Mouse (Mus musculus): ENCODE data around the gene Cdiptos. TPM values are rescaled to one million over a fixed set of nuclear protein-coding genes. Genes with fewer than 3 reads are reported as not detected.

Cdiptos gene
- polyA plus RNA-seq, 1 experiment from 2014 or later = 1.6 TPM

DNA sequence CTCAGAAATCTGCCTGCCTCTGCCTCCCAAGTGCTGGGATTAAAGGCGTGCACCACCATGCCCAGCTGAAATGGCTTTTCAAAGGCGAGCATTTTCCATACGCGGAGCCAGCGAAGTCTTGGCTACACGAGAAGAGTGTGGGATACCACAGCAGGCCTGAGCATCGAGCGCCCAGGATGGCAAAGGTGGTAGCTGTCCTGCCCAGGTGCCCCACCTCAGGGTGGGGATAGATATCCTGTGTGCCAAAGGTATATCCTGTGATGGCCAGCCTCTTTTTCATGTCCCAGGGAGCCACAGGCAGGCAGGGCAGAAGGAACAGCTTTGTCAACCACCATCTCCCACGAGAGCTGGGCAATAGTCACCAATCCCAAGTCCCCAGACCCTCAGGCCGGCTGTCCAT lies 36.9 kb upstream of the Cdiptos start:
- no peak for ATAC-seq (ENCODE audit: insufficient number of reproducible peaks, insufficient read depth, low FRiP score, low read depth)
- H3K4me2 ChIP-seq (ENCODE audit: low read length) = no peak overlapping the region

DNA sequence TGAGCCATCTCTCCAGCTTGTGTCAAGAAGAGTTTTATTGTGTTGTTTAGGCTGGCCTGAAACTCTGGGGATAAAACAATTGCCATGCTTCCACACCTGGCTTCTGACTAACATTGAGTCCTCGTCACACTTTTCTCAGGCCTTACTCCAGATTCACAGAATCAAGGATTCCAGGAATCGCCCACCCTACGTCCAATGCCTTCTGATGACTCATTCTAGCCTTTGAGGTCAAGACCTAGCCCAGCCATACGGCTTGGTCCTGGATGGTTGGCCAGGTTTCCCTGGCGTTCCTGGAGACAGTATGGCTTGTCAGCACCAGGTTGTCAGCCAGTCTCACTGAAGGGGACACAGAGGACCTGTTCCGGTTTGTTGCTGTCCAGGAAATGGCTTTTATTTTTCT lies 36.5 kb upstream of the Cdiptos start:
- no peak for ATAC-seq (ENCODE audit: insufficient number of reproducible peaks, insufficient read depth, low FRiP score, low read depth)
- Histone ChIP-seq H3K9me3 (ENCODE audit: control insufficient read depth, low read length) (no peaks in the 10 kb centered on the region), H3K36me3 (ENCODE audit: control insufficient read depth, insufficient read depth, low read length) (peaks cover 31% of the 10 kb centered on the region), H3K27me3 (ENCODE audit: control insufficient read depth, insufficient read depth, low read length) (no peaks in the 10 kb centered on the region), H3K4me1 (ENCODE audit: control insufficient read depth in 2 of 2, insufficient read depth in 2 of 2, low read length in 2 of 2) (peaks cover 21 to 32% of the 10 kb centered on the region in 2 experiments), H3K4me2 (ENCODE audit: low read length) (no peak overlapping the region), H3K4me3 (ENCODE audit: control insufficient read depth in 1 of 2, insufficient read depth in 1 of 2, low read depth in 1 of 2, low read length in 2 of 2) (no peak overlapping the region), H3K27ac (replicated peaks in 1 of 2; ENCODE audit: control insufficient read depth in 1 of 2, insufficient read depth in 1 of 2, low read depth in 2 of 2, low read length in 2 of 2) (no peak overlapping the region), H3K9ac (ENCODE audit: low read length) (no peak overlapping the region)
- WGBS = 71% methylated on average over 6 of the region's 6 CpGs

More for the DNA sequence above, 36.9 kb upstream of the Cdiptos start:
- no peaks in the 10 kb centered on the region for H3K27me3 ChIP-seq (ENCODE audit: control insufficient read depth, insufficient read depth, low read length)
- 91% methylated on average over 10 of the region's 10 CpGs for WGBS
- H3K4me3 ChIP-seq (ENCODE audit: control insufficient read depth in 1 of 2, insufficient read depth in 1 of 2, low read depth in 1 of 2, low read length in 2 of 2) = no peak overlapping the region
- H3K4me1 ChIP-seq (ENCODE audit: control insufficient read depth in 2 of 2, insufficient read depth in 2 of 2, low read length in 2 of 2) = peaks cover 21 to 36% of the 10 kb centered on the region in 2 experiments
- peaks cover 31% of the 10 kb centered on the region for H3K36me3 ChIP-seq (ENCODE audit: control insufficient read depth, insufficient read depth, low read length)
- no peak overlapping the region for H3K27ac ChIP-seq (replicated peaks in 1 of 2; ENCODE audit: control insufficient read depth in 1 of 2, insufficient read depth in 1 of 2, low read depth in 2 of 2, low read length in 2 of 2)
- no peak overlapping the region for H3K9ac ChIP-seq (ENCODE audit: low read length)
- H3K9me3 ChIP-seq (ENCODE audit: control insufficient read depth, low read length) = no peaks in the 10 kb centered on the region

DNA sequence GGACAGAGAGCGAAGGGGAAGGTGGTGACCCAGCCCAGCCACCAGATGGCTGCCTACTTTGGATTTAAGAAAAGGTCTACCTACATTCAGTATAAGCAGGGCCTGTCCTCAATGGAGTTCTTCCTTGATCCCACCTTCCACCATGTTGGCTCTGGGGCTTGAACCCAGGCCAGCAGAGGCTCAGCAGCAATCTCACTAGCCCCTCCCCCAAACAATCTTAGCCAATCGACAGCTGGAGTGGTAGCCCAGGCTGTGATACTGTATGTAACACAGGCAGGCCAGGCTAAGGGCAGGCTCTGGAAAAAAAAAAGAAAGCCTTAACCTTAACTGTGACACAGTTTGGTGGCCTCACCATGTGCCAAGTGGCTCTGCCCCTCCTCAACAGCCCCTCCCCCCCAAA lies 35.8 kb upstream of the Cdiptos start:
- WGBS = 65% methylated on average over 2 of the region's 2 CpGs
- H3K9ac ChIP-seq (ENCODE audit: low read length) = no peak overlapping the region

DNA sequence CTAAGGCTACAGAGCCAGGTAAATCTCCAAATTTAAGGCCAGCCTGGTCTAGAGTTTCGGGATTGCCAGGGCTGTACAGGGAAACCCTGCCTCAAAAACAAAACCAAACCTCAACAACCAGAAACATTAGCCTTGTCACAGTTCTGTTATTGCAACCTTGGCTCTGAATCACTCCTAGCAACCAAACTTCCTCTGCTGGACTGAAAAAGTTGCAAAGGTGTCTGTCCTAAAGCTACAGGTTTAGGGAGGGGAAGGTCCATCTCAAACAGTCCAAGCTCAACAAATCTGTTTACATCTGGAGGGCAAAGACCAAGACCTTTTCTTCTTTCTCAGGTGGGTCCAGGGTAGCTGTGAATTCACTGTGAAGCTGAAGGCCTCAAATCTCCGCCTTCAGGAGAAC lies 35.2 kb upstream of the Cdiptos start:
- Histone ChIP-seq H3K9ac (ENCODE audit: low read length) (no peak overlapping the region), H3K36me3 (ENCODE audit: control insufficient read depth, insufficient read depth, low read length) (peaks cover 31% of the 10 kb centered on the region), H3K4me3 (ENCODE audit: control insufficient read depth in 1 of 2, insufficient read depth in 1 of 2, low read depth in 1 of 2, low read length in 2 of 2) (no peak overlapping the region), H3K9me3 (ENCODE audit: control insufficient read depth, low read length) (no peaks in the 10 kb centered on the region), H3K4me2 (ENCODE audit: low read length) (no peak overlapping the region), H3K4me1 (ENCODE audit: control insufficient read depth in 2 of 2, insufficient read depth in 2 of 2, low read length in 2 of 2) (peaks cover 23 to 32% of the 10 kb centered on the region in 2 experiments), H3K27me3 (ENCODE audit: control insufficient read depth, insufficient read depth, low read length) (no peaks in the 10 kb centered on the region), H3K27ac (replicated peaks in 1 of 2; ENCODE audit: control insufficient read depth in 1 of 2, insufficient read depth in 1 of 2, low read depth in 2 of 2, low read length in 2 of 2) (no peak overlapping the region)
- WGBS = 96% methylated on average over 2 of the region's 2 CpGs
- no peak for ATAC-seq (ENCODE audit: insufficient number of reproducible peaks, insufficient read depth, low FRiP score, low read depth)

More for the DNA sequence above, 35.8 kb upstream of the Cdiptos start:
- Histone ChIP-seq H3K36me3 (ENCODE audit: control insufficient read depth, insufficient read depth, low read length) (peaks cover 31% of the 10 kb centered on the region), H3K4me1 (ENCODE audit: control insufficient read depth in 2 of 2, insufficient read depth in 2 of 2, low read length in 2 of 2) (peaks cover 21 to 32% of the 10 kb centered on the region in 2 experiments), H3K27ac (replicated peaks in 1 of 2; ENCODE audit: control insufficient read depth in 1 of 2, insufficient read depth in 1 of 2, low read depth in 2 of 2, low read length in 2 of 2) (no peak overlapping the region), H3K27me3 (ENCODE audit: control insufficient read depth, insufficient read depth, low read length) (no peaks in the 10 kb centered on the region), H3K9me3 (ENCODE audit: control insufficient read depth, low read length) (no peaks in the 10 kb centered on the region), H3K4me2 (ENCODE audit: low read length) (no peak overlapping the region), H3K4me3 (ENCODE audit: control insufficient read depth in 1 of 2, insufficient read depth in 1 of 2, low read depth in 1 of 2, low read length in 2 of 2) (no peak overlapping the region)
- no peak for ATAC-seq (ENCODE audit: insufficient number of reproducible peaks, insufficient read depth, low FRiP score, low read depth)

DNA sequence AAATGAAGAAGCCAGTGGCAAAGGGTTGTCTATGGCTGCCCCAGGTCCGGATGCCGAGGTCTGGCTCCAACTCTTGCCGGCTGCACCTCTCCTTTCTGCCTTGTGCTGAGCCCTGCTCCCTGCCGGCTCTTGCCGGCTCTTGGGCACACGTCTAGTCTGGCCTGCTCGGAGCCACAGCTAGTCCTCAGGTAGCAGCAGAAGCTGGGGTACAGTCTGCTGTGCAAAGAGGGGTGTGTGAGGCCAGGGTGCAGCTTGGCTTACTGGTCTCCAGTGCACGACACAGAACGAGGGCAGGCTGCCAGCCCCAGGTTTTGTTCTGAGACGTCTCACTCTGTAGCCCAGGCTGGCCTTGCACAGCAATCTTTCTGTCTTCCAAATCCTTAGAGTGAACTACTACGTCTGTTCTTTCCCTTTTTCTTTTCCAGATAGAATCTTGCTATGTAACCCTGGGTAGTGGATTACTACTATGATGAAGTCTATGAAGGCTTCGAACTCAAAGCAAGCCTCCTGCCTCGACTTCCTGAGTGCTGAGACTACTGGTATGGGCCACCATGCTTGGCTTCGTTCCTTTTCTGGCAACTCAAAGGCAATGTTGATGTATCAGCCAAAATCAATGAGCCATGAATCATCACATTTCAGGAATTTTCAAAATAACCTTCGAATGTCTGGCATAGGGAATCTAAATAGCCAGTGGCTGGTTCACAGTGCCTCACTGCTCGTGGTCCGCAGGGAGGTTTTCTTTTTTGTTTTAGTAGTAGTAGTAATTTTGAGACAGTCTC lies 33.6 kb upstream of the Cdiptos start:
- peaks cover 11 to 17% of the 10 kb centered on the region in 2 experiments for H3K4me1 ChIP-seq (ENCODE audit: control insufficient read depth in 2 of 2, insufficient read depth in 2 of 2, low read length in 2 of 2)
- no peak overlapping the region for H3K4me3 ChIP-seq (ENCODE audit: control insufficient read depth in 1 of 2, insufficient read depth in 1 of 2, low read depth in 1 of 2, low read length in 2 of 2)
- peak overlapping the region in 1 of 2 experiments; percentile 59; a peak in 1 of 4 replicates for H3K27ac ChIP-seq (replicated peaks in 1 of 2; ENCODE audit: control insufficient read depth in 1 of 2, insufficient read depth in 1 of 2, low read depth in 2 of 2, low read length in 2 of 2)
- ATAC-seq (ENCODE audit: insufficient number of reproducible peaks, insufficient read depth, low FRiP score, low read depth) = no peak
- H3K27me3 ChIP-seq (ENCODE audit: control insufficient read depth, insufficient read depth, low read length) = no peaks in the 10 kb centered on the region
- H3K4me2 ChIP-seq (ENCODE audit: low read length) = no peak overlapping the region
- peaks cover 17% of the 10 kb centered on the region for H3K36me3 ChIP-seq (ENCODE audit: control insufficient read depth, insufficient read depth, low read length)
- no peaks in the 10 kb centered on the region for H3K9me3 ChIP-seq (ENCODE audit: control insufficient read depth, low read length)
- no peak overlapping the region for H3K9ac ChIP-seq (ENCODE audit: low read length)
- 81% methylated on average over 17 of the region's 17 CpGs for WGBS

DNA sequence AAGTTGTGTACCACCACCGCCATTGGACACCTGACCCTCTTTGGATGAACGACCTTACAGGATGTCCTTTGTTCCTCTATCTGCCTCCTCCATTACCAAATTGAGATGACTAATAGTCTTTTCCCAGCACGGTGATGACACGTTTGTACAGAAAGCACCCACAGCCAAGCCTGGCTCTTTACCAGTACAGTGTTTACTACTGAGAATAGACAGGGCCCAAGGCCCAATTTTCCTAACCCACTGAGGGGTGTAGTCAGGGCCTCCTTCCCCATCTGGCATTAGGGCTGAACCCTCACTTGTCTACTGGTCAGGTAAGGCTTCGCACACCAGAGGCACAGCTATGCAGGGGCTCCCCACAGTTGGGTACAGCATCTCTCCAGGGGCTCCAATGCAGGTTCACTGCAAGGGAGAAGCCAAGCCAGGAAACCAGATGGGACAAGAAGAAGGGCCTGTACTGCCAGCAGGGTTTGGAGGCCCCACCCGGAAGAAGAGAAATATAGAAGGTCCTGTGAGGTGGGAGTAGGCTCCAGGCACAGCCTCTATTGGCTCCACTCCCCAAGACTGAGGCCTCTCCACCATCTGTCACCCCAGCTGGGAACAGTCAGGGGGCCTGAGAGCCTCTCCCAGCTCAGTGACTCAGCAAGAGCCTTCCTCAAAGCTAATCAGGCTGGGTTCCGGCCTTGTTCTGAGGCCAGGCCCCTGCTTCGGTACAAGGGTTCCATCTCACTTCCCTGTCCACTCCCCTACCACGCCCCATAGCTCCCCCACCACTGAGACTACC lies 32.5 kb upstream of the Cdiptos start:
- peak overlapping the region; percentile 26; the same call in 1 of the 2 replicates for H3K9ac ChIP-seq (ENCODE audit: low read length)
- peak overlapping the region; percentile 57 to 59 for H3K27ac ChIP-seq (replicated peaks in 1 of 2; ENCODE audit: control insufficient read depth in 1 of 2, insufficient read depth in 1 of 2, low read depth in 2 of 2, low read length in 2 of 2)
- 28% methylated on average over 9 of the region's 9 CpGs for WGBS
- peaks cover 14% of the 10 kb centered on the region for H3K36me3 ChIP-seq (ENCODE audit: control insufficient read depth, insufficient read depth, low read length)
- H3K4me3 ChIP-seq (ENCODE audit: control insufficient read depth in 1 of 2, insufficient read depth in 1 of 2, low read depth in 1 of 2, low read length in 2 of 2) = no peak overlapping the region
- no peaks in the 10 kb centered on the region for H3K9me3 ChIP-seq (ENCODE audit: control insufficient read depth, low read length)
- H3K4me1 ChIP-seq (ENCODE audit: control insufficient read depth in 2 of 2, insufficient read depth in 2 of 2, low read length in 2 of 2) = peaks cover 9 to 10% of the 10 kb centered on the region in 2 experiments
- peak; percentile 64 for ATAC-seq (ENCODE audit: insufficient number of reproducible peaks, insufficient read depth, low FRiP score, low read depth)
- no peaks in the 10 kb centered on the region for H3K27me3 ChIP-seq (ENCODE audit: control insufficient read depth, insufficient read depth, low read length)
- no peak overlapping the region for H3K4me2 ChIP-seq (ENCODE audit: low read length)

DNA sequence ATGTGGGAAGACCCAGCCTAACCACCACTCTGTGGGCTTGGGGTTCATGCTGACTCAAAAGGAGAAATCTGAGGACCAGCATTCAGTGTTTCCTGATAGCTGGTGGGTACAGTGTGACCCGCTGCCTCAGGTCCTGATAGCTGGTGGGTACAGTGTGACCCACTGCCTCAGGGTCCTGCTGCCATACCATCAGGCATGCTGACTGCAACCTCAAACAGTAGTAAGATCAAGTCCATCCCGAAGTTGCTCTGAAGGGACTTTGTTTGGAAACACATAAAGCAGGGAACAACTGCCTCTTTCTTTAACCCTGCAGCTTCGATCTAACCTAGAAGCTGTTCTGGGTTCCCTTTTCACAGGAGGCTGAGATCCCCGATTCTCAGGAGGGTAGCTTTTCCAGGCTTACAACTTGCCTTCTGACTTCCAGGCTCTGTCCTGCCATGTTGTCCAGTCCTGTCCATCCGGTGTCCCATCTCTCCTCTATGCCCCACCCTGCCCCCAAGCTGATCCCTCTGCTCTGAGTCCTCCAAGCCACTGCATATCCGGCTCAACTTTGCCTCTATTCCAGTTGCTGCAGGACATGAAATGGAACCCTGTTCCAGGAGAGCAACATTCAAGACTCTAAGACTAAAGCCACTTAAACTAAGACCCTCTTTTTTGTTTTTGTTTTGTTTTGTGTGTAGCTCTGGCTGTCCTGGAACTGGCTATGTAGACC lies 31.6 kb upstream of the Cdiptos start:
- no peak for ATAC-seq (ENCODE audit: insufficient number of reproducible peaks, insufficient read depth, low FRiP score, low read depth)
- Histone ChIP-seq H3K9me3 (ENCODE audit: control insufficient read depth, low read length) (no peaks in the 10 kb centered on the region), H3K9ac (ENCODE audit: low read length) (no peak overlapping the region), H3K4me3 (ENCODE audit: control insufficient read depth in 1 of 2, insufficient read depth in 1 of 2, low read depth in 1 of 2, low read length in 2 of 2) (no peak overlapping the region), H3K27ac (replicated peaks in 1 of 2; ENCODE audit: control insufficient read depth in 1 of 2, insufficient read depth in 1 of 2, low read depth in 2 of 2, low read length in 2 of 2) (no peak overlapping the region), H3K27me3 (ENCODE audit: control insufficient read depth, insufficient read depth, low read length) (no peaks in the 10 kb centered on the region), H3K4me1 (ENCODE audit: control insufficient read depth in 2 of 2, insufficient read depth in 2 of 2, low read length in 2 of 2) (peaks cover 8 to 9% of the 10 kb centered on the region in 2 experiments), H3K36me3 (ENCODE audit: control insufficient read depth, insufficient read depth, low read length) (peaks cover 4% of the 10 kb centered on the region; the same call in 1 of the 2 replicates), H3K4me2 (ENCODE audit: low read length) (no peak overlapping the region)
- WGBS = 84% methylated on average over 6 of the region's 6 CpGs

Data from heart, embryonic 14.5 days (tissue).